Mouse (Mus musculus) adrenal gland, postnatal 10 days (tissue): Measurements from ENCODE around the gene Ankrd35. TPM values are rescaled to one million over a fixed set of nuclear protein-coding genes. Genes with fewer than 3 reads are reported as not detected.

Experiments used
- total RNA-seq, 2 experiments: library from RNA; stranded (reverse); gene quantifications; 2 replicates each; pipeline ENCODE4 v1.2.3; 2021

Gene Ankrd35
- total RNA-seq, 2 experiments from 2014 or later: 1.5 to 1.9 TPM

Other genes starting within 250 kb of the Ankrd35 start
- gene BC107364, start 217.8 kb upstream of the Ankrd35 start, total RNA-seq: not detected
- 10 to 100 TPM; 14.0 to 29.6 TPM for gene Hfe2, start 145.0 kb upstream of the Ankrd35 start, total RNA-seq
- gene Txnip, start 112.2 kb upstream of the Ankrd35 start, total RNA-seq: 100 to 1,000 TPM; 601 to 945 TPM
- under 1 TPM in 1 of 2 experiments, not detected in 1; 0.61 TPM for gene Gm16253, start 93.1 kb upstream of the Ankrd35 start, total RNA-seq
- gene Polr3gl, start 76.0 kb upstream of the Ankrd35 start, total RNA-seq: 10 to 100 TPM; 29.3 to 34.3 TPM
- under 1 TPM; 0.54 to 0.55 TPM for gene Ankrd34a, start 73.5 kb upstream of the Ankrd35 start, total RNA-seq
- gene Lix1l, start 69.0 kb upstream of the Ankrd35 start, total RNA-seq: 10 to 100 TPM; 33.3 to 42.6 TPM
- gene Rbm8a, start 40.2 kb upstream of the Ankrd35 start, total RNA-seq: 10 to 100 TPM; 68.8 to 72.9 TPM
- gene Pex11b, start 34.8 kb upstream of the Ankrd35 start, total RNA-seq: 10 to 100 TPM; 46.7 to 48.4 TPM
- under 1 TPM; 0.24 to 0.33 TPM for gene Gm42957, start 34.7 kb upstream of the Ankrd35 start, total RNA-seq
- 1 to 10 TPM; 1.8 to 2.0 TPM for gene Itga10, start 24.5 kb upstream of the Ankrd35 start, total RNA-seq
- 10 to 100 TPM; 22.0 to 32.0 TPM for gene Pias3, start 26.3 kb downstream of the Ankrd35 start, total RNA-seq
- gene Nudt17, start 38.4 kb downstream of the Ankrd35 start, total RNA-seq: 1 to 10 TPM; 3.1 to 5.3 TPM
- gene Polr3c, start 57.5 kb downstream of the Ankrd35 start, total RNA-seq: 10 to 100 TPM; 28.0 to 32.7 TPM
- 10 to 100 TPM; 34.1 to 35.7 TPM for gene Rnf115, start 57.5 kb downstream of the Ankrd35 start, total RNA-seq
- gene Pdzk1, start 159.2 kb downstream of the Ankrd35 start, total RNA-seq: 1 to 10 TPM; 4.9 to 9.1 TPM
- gene Cd160, start 159.2 kb downstream of the Ankrd35 start, total RNA-seq: under 1 TPM; 0.27 to 0.39 TPM
- gene Gja5, start 234.6 kb downstream of the Ankrd35 start, total RNA-seq: 1 to 10 TPM; 3.9 to 4.4 TPM
- 10 to 100 TPM; 27.7 to 31.2 TPM for gene Gpr89, start 235.2 kb downstream of the Ankrd35 start, total RNA-seq